Mouse (Mus musculus) cerebellum, postnatal 4 days (tissue): ENCODE measurements around the gene Hibadh.
"Not testable (repeated sequence)": the region's sequence is repeated elsewhere in the genome, so short reads cannot be mapped to it uniquely, and the experiment has no call there.

Experiments used
- DNase-seq, 2 experiments: peaks; one replicate each; pipeline ENCODE4 v3.0.0; 2022; ENCODE audit warnings: low spot score in 2 of 2, mixed read lengths in 1 of 2

Gene Hibadh

DNA sequence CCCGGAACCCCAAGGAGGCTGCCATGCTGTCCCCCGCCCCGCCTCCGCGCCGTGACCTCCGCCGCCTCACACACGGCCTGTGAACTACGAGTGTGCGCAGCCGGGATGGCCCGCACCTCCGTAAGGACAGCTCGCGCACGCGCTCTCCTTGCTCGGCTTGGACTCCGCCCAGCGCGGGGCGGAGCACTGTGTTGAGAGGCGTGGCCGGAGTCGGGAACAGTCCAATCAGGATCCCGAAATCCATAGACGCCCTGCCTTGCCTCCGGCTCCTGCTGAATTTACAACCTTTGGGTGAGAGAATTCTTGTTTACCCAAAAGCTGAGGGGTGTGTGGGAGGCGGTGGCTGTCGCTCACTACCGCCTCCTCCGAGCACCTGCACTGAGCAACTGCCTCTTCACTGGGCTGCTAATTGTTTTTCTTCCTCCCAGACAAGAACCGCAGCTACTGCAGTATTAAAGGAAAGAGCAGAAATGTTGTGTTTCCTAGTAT lies at the start of gene Hibadh:
Gene Hibadh (minus strand): TSS at position 166 of the 489 bp plus-strand sequence.
- peak; percentile 91 to 98 for DNase-seq

- no peak for DNase-seq
Observed at GRCm38 (mm10) chr6:52686901-52687500, 46.8 kb upstream of the Hibadh start.

DNA sequence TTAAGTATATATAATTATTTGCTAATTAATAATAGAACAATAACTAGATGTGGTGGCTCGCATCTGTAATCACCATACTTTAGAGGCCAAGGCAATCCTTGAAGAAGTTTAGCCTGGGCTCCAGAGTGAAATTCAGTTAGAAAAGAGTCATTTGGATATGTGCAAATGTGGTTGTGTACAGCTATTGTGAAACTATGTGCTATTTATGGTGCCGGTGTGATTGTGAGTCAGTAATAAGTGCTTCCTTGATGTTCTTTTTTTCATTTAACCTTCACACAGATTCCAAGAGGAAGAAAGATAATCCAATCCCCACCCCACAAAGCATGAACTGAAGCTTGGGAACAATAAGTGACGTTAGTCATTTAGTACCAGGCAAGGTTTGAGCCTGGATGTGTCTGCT lies 42.4 kb upstream of the Hibadh start:
- DNase-seq = no peak

GRCm38 (mm10) chr6:52681847-52682485 lies 41.8 kb upstream of the Hibadh start:
- DNase-seq = no peak

DNA sequence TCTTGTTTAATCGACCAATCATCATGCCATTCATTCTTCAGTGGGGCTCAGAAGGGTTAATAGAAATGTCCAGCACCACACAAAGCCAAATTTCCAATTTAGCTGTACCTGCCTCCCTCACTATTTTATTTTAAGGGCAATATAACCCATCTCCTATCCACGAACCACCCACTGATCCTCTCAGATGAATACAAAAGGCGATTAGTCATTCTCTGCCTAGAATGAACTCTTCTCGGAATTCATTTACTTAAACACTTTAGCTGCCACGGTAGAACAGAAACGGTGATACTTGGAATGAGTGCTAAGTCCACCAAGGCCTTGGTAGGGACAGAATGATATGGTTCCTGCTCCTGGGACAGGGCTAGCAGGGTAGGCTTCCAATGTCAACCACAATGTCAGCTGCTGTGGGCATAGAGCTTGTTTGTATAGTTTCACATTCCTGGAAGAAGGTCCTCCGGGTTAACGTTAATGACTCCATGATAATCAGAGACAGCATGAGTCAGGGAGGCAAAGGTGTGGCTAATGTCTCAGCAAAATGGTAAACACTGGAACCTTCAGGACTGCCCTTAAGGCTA lies 40.4 kb upstream of the Hibadh start:
- no peak for DNase-seq

GRCm38 (mm10) chr6:52679565-52679964 lies 39.4 kb upstream of the Hibadh start:
- no peak for DNase-seq

GRCm38 (mm10) chr6:52677534-52677933 lies 37.3 kb upstream of the Hibadh start:
- not testable (repeated sequence) for DNase-seq

DNA sequence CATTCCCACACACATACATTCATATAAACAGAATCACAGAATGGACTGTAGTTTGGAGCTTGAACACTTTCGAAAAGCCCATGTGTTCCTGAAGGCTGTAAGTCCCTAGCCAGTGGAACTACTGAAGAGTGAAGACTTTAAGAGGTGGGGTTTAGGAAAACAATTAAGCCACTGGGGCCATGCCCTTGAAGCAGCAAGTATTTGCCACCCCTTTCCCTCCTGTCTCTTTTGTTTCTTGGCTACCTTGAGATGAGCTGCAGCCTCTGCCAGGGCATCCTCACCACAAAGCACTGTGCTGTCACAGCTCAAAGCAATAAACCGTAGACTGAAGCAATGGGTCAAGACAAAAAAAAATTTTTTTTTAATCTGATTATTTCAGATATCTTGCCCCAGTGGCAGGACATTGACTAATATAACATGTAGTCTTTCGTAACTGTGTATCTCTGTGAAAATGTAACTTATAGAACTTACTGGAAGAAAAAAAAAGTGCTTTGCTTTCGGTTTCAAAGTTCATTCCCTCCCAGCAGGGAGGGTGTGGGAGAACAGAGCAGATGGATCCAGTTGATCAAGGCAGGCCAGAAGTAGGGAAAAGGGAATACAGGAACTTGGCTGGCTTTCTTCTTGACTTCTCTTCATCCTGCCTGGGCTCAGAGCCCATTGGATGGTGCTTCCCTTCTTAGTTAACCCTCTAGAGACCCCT lies 35.2 kb upstream of the Hibadh start:
- peak in 1 of 2 experiments; percentile 4 for DNase-seq

DNA sequence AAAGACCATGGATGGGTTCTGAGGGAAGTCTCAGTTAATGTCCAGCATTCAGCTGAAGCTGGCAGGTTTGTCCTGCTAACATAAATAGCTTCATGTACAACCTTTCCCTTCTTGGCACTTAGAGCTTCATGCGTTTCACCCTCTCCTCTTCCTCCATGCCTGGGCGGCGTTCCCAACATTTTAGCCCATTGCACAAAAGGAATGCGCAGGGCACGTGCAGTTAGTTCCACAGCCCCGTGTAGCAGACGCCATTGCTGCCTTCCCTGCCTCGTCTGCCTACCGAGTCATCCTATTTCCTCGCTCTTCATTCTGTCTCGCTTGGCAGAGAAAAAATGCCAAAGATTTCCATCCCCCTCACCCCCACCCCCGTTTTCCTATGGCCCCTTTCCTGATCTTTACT lies 34.4 kb upstream of the Hibadh start:
- DNase-seq = no peak

- DNase-seq = no peak
Observed at GRCm38 (mm10) chr6:52673706-52674105, 33.5 kb upstream of the Hibadh start.

DNA sequence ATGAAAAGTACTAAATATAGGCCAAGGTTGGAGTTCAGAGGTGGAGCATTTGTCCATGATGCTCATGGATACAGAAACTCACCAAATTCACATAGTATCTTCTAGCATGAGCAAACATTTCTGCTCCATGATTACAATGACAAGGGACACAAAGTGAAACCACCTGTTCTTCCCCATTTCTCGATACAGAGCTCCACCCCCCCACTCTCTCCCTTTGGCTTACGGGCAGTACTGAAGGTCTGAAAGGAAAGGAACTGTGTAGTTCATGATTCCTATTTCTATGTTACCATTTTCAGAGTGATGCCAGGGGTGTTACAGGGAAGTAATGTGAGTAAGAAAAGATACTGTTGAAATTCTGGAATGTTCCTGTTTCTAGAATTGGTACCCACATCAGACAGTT lies 32.4 kb upstream of the Hibadh start:
- DNase-seq = no peak

- DNase-seq = no peak
Observed at GRCm38 (mm10) chr6:52671791-52672190, 31.6 kb upstream of the Hibadh start.

- not testable (repeated sequence) for DNase-seq
Observed at GRCm38 (mm10) chr6:52669878-52670277, 29.7 kb upstream of the Hibadh start.

- no peak for DNase-seq
Observed at GRCm38 (mm10) chr6:52667641-52668040, 27.5 kb upstream of the Hibadh start.

DNA sequence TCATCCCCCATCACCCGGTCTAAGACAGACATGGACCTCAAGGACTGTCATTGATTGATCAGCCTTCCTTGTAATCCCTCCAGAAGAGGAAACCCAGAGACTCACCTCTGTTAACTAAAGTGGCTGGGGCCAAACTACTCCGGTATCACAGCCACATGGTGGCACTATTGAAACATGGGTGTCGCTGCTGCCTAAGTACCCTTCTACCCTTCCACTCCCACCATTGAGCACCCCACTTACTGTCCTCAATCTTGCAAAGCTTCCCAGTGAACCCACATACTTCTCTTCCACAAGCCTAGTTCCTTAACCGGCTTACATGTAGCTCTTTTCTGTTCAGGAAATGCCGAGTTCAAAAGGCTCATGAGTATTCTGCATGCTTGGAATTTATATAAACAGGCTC lies 22.8 kb upstream of the Hibadh start:
- no peak for DNase-seq

DNA sequence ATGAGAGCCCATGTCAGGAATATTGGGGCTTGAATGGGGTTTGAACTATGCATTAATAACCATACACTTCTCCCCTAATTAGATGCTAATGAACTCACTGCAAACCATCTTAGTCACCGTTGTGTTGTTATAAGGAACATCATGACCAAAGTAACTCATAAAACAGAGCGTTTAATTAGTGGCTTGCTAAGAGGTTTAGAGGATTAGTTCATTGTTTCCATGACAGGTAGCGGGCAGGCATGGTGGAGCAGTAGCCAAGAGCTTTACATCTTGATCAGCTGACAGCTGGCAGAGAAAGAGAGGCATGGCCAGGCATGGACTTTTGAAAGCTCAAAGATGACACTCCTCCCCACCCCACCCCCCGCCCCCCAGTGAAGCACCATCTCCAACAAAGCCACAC lies 15.1 kb upstream of the Hibadh start:
- DNase-seq = no peak

DNA sequence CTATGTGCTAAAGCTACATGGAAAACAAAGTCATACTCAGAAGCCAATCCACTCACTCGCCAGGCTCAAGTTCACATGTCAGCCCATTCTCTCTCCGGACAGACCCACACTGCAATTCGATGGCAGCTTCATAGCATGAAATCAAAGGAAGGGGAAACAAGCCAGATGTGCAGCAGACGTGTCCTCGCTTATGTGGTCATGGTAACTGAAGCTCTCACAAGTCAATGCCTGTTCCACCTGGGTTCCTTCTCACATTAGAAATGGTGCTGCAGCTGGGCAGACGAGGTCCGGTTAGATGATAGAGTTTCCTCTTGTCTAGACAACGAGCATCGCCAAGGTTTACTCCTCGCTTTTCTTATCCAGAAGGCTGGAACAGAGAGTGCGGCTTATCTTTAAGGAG lies 8.6 kb upstream of the Hibadh start:
- no peak for DNase-seq

GRCm38 (mm10) chr6:52648031-52648430 lies 7.8 kb upstream of the Hibadh start:
- no peak for DNase-seq

DNA sequence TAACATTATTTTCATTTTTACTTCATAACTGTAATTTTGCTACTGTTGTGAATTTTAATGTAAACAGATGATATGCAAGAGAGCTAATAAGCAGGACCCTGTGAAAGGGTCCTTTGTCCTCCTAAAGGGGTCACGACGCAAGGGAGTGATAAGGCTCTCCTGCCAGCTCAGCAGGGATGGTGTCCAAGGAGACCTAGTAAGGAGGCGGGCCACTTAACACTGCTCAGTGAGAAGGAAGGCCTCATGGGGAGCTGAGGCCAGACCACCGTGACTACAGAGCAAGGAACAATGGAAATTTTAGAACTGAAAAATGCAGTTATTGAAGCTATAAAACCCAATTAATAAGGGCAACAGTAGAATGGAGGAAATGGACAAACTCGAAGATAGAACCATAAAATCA lies 5.7 kb upstream of the Hibadh start:
- no peak for DNase-seq

GRCm38 (mm10) chr6:52642152-52642551 lies 2.0 kb upstream of the Hibadh start:
- no peak for DNase-seq

DNA sequence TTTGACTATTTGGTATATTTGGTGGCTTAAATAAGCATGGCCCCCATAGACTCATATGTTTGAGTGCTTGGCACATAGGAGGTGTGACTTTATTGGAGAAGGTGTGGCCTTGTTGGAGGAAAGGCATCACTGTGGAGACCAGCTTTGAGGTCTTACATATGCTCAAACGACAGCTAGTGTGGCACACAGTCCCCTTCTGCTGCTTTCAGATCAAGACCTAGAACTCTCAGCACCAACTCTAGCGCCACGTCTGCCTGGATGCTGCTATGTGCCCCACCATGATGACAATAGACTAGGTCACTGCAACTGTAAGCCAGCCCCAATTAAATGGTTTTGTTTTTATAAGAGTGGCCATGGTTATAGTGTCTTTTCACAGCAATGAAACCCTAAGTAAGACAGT lies 887 bp upstream of the Hibadh start:
- DNase-seq = no peak

DNA sequence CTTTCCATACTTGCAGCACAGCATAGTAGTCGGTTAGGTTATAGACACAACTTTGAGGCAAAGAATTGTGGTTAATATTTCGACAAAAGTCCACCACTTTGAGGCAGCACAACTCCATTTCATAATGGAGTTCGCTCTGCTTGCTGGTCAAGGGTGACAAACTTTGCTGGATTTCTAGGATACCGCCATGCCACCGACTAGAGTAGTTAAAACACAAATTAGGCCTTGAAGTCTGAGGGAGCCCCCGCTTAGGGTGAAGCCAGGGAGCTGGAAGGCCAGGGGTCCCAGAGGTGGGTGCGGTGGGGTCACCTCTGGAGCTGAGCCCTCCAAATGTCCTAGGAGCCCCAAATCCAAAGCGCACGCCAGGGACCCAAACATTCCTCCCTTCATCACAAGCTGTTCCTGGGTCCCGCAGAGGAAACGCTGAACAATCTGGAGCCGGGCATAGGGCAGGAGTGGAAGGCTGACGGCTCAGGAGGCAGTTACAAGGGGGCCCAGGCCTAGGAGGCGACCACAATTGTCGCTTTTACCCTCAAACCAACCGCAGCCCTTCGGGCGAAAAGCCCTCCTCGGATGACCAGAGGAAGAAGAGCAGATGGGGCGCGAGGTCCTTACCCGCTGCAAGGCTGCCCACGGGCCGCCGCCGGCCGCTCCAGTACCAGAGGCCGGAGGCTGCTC lies 504 bp downstream of the Hibadh start:
- DNase-seq = no peak
